Mouse (Mus musculus): ENCODE results near the gene Tmprss12.
"Not testable (repeated sequence)": the region's sequence is repeated elsewhere in the genome, so short reads cannot be mapped to it uniquely, and the experiment has no call there.

Tmprss12 gene

DNA sequence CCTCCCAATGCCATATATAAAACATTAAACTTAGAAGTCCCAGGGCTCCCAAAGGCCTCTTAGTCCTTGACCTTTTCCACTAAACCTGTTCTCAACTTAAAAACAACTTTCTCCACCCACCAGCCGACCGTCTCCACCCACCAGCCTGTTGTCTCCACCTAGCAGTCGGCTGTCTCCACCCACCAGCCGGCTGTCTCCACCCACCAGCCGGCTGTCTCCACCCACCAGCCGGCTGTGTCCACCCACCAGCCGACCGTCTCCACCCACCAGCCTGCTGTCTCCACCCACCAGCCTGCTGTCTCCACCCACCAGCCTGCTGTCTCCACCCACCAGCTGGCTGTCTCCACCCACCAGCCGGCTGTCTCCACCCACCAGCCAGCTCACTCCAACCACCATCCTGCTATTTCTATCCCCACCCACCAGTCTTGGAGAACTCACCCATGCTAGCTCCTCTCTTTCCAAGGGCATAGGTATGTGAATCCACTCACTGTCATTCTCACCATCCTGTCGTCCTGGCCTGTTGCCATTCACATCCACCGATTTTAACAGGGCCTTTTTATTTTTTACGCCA is 43.5 kb downstream of the Tmprss12 start:
- peak; percentile 55; the same call in 1 of the 2 replicates for ATAC-seq (ENCODE audit: low TSS enrichment)

DNA sequence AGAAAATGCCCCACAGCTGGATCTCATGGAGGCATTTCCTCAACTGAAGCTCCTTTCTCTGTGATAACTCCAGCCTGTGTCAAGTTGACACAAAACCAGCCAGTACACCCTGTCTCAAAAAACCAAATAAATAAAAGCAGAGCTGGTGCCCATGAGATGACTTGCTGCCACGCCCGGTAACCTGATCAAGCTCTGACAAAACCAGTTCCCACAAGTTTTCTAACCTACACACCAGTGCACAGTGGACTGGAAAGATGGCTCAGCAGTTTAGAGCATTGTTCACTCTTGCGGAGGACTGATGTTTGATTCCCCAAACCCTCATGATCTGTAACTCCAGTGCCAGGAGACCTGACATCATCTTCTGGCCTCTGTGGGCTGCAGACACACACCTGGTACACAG is 44.6 kb downstream of the Tmprss12 start:
- ATAC-seq (ENCODE audit: low TSS enrichment), result no peak

DNA sequence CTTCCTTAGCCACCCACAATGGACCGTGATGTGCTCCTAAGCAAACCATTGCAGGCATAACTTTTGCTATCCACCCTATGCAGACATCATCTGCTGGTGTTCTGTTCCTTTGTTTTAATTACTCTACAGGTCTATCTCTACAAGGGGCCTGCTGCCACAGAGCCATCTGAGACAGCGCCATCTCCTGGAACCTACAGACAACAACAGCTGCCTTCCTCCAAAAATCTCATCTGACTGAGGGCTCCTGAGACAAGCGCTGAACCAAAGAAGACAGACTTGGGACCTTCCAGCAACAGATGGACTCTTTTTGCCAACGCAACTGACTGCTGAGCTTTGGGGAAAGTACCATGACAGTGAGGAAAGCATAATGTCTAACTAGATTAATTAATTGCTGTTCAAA is 47.5 kb downstream of the Tmprss12 start:
- ATAC-seq (ENCODE audit: low TSS enrichment), result not testable (repeated sequence)

DNA sequence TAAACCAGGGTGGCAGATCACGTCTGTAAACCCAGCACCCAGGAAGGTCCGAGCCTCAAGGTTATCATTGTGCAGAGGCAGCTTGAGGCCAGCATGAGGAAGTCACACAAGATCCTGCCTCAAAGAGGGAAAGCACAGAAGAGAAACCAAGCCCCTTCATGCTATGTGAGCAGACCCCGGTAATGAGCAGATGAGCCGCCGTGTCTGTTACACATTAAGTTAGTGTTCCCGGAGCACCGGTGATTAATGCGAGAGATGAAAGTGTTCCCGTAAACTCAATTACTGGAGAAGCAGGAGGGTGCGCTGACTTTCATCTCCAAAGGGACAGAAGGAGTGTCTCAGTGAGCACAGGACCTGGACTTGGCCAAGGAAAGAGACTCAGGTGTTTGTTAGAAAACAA is 48.7 kb downstream of the Tmprss12 start:
- not testable (repeated sequence) for ATAC-seq (ENCODE audit: low TSS enrichment)

DNA sequence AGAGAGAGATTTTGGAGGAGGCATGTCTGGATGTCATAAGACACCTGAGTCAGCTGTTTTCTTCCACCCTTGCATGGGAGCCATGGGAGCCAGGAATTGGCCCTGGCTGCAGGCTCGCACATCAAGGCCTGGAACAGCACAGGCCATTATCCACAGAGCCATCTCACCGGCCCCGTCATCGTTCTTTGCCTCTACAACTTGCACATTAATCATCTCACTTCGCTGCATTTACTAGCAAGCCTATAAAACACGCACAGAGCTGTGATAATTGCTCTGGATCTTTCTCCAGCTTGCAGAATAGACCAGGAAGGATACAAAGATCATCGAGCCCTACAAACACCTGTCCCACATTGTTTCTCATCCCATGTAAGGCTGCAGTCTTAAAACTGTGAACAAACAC is 50.1 kb downstream of the Tmprss12 start:
- ATAC-seq (ENCODE audit: low TSS enrichment), result no peak

DNA sequence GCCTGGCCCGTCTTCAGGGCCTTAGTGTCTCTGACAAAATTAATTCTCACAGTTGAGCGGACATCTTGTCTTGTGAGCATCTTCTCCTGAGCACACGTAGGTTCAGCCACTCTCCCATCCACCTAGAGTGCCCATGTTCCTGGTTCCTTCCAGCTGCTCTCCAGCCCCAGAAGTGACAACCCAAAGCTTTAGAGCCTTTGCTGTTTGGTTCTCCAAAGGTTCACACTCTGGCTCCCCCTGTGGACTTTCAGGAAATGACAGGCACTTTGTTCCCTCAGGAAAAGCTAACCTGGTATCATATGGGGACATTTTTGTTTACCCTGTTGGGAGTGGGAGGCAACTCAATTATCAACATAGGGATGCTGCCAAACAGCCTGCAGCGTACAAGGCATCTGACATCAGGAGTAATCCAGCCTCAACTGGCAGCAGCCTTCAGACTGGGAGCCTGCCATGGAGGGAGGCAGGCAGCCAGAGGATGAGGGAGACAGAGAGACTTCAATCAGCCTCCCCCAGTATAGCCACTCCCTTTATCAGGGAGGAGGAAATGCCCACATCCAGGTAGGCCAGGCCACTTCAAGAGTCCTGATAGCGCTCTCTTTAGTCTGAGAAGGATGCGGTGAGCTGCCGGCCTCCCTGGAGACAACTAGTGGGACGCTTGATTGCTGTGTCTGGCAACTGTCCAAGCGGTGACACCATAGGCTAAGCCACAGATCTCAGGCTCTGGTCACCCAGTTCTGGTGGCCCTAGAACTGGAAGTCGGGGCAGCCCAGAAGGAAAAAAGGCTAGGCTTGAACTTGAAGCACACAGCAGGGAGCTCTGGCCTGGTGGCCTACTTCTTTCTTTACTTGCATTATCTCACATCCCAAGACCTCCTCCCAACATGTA is 51.7 kb downstream of the Tmprss12 start:
- ATAC-seq (ENCODE audit: low TSS enrichment), result peak; percentile 64

DNA sequence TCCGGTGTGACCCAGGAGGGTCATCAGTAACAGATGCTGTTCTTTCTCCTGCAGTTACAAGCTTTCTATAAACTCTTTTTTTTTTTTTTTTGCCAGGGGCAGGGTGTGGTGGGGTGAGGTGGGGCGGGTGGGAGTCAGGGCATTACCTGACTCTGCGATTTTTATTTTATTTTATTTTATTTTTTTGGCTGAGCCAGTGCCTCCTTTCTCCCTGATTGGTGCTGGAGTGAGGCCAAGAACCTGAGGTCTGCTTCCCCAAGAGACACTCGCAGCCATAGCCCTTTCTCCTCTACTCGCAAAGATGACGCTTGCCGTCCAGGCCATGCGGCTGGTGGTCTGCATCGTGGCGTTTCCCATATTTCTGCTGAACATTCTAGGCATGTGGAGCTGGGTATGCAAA is 54.0 kb downstream of the Tmprss12 start, which contains the start of gene Mettl7a3:
Gene Mettl7a3, plus strand, starts transcription at position 301 of the 400 bp plus-strand sequence.
- no peak for ATAC-seq (ENCODE audit: low TSS enrichment)

DNA sequence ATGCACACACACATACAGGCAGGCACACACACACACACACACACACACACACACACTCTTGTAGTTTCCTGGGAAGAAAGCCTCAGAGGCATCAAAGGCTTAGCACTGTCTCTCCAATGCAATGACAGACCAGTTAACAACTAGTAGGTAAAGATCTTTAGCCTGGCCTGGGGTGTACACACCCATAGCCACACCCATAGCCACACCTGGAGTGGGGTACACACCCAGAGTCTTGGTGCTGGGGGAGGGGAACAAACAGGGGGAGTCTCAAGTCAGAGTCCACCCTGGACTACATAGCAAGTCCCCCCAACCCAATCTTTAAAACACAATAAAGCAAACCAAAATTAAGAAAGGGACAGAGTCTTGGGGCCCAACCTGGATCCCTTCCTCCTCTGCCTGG is 56.7 kb downstream of the Tmprss12 start:
- not testable (repeated sequence) for ATAC-seq (ENCODE audit: low TSS enrichment)

DNA sequence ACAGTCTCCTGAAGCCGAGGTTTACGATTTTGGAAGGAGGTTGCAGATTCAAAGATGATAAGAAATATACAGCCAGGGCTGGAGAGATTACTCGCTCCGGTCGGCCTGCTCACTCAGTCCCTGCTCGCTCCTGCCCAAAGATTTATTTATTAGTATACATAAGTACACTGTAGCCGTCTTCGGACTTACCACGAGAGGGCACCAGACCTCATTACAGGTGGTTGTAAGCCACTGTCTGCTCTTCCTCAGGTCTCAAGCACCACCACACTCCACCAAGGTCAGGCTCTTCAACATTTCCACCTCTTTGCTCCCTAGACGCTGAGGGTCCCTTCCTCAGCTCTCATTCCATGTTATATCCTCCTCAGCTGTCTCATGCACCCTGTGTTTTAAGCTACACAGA is 57.2 kb downstream of the Tmprss12 start:
- peak; percentile 55; the same call in 1 of the 2 replicates for ATAC-seq (ENCODE audit: low TSS enrichment)

DNA sequence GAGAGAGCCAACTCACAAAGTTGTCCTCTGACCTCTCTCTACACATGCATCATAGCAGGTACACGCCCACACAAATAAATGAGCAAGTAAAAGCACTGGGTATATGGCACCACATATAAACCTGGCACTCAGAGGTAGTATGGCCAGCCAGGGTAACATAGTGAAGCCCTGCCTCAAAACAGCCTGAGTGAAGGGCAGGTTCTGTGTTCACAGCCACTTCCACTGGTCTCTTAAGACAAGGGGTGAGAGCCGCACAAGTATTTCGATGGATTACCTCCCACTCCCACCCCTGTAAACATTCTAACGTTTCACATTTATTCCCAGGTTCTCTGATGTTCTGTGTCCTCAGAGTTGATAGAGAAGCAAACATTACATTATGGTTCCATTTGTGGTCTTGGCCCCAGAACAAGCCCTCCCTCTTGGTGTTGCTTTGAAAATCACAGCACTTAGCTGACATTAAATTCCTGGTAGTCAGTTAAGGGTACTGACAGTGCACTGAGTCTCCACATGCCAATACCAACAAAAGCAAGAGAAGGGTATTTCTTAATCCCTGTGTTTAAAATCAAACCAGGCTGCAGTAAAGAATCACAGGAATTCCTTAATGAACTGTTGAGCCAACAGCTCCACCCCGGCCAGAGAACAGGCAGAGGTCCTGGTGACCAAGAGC is 60.8 kb downstream of the Tmprss12 start:
- not testable (repeated sequence) for ATAC-seq (ENCODE audit: low TSS enrichment)

Data from frontal cortex, adult (tissue).